Mouse (Mus musculus): ENCODE measurements around the gene Scgb3a1. TPM values are rescaled to one million over a fixed set of nuclear protein-coding genes. Genes with fewer than 3 reads are reported as not detected.

Scgb3a1 gene
- polyA plus RNA-seq, 1 experiment = not detected

GRCm38 (mm10) chr11:49684237-49684973, 21.0 kb downstream of the Scgb3a1 start:
- H3K79me2 ChIP-seq (ENCODE audit: control insufficient read depth, insufficient read depth) = peaks cover 29% of the 10 kb centered on the region
- no peak overlapping the region for H3ac ChIP-seq (ENCODE audit: control insufficient read depth, insufficient read length)
- H3K4me2 ChIP-seq (ENCODE audit: low read depth) = no peak overlapping the region
- H3K4me3 ChIP-seq = no peak overlapping the region
- TF ChIP-seq TCF12 (IDR thresholded peaks at IDR 0.05; ENCODE audit: insufficient read depth, poor library complexity, severe bottlenecking) (no peak), CEBPB (IDR thresholded peaks at IDR 0.05; ENCODE audit: insufficient read depth, poor library complexity, severe bottlenecking) (no peak), SRF (IDR thresholded peaks at IDR 0.05; ENCODE audit: control insufficient read depth, insufficient read length, low read depth) (no peak)
- peaks cover 59% of the 10 kb centered on the region for H3K36me3 ChIP-seq (ENCODE audit: control insufficient read depth, insufficient read depth)
- H3K27me3 ChIP-seq (ENCODE audit: control insufficient read depth, insufficient read depth, insufficient read length) = no peaks in the 10 kb centered on the region

DNA sequence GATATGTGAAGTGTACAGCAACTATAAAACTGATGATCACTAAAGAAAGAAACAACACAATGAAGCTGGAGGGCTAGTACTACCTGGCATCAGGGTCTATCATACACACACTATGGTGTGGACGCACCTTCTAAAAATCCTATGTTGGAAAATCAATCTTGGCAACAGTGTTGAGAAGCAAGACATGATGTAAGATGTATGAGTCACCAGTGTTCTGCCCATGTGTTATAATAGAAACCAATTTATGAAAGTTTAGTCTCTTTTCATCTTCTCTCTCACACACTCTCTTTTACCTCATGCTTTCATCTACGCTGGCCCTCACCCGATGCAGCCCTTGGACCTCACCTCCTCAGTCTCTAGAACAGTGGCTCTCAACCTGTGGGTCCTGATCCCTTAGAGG, 31.6 kb downstream of the Scgb3a1 start:
- H3ac ChIP-seq (ENCODE audit: control insufficient read depth, insufficient read length) = no peak overlapping the region
- H3K27me3 ChIP-seq (ENCODE audit: control insufficient read depth, insufficient read depth, insufficient read length) = no peaks in the 10 kb centered on the region
- peaks cover 20% of the 10 kb centered on the region for H3K36me3 ChIP-seq (ENCODE audit: control insufficient read depth, insufficient read depth)
- H3K79me2 ChIP-seq (ENCODE audit: control insufficient read depth, insufficient read depth) = peaks cover 100% of the 10 kb centered on the region
- TF ChIP-seq TCF12 (IDR thresholded peaks at IDR 0.05; ENCODE audit: insufficient read depth, poor library complexity, severe bottlenecking) (no peak), MYOG (IDR thresholded peaks at IDR 0.05; ENCODE audit: control insufficient read depth in 1 of 3, insufficient read depth in 1 of 3, insufficient read length in 2 of 3, low read depth in 2 of 3) (no peak), POLR2AphosphoS2 (IDR thresholded peaks at IDR 0.05; ENCODE audit: insufficient read length, low read depth) (no peak), CEBPB (IDR thresholded peaks at IDR 0.05; ENCODE audit: insufficient read depth, poor library complexity, severe bottlenecking) (no peak), MAX (IDR thresholded peaks at IDR 0.05; ENCODE audit: low read depth) (no peak), SRF (IDR thresholded peaks at IDR 0.05; ENCODE audit: control insufficient read depth, insufficient read length, low read depth) (no peak), POLR2A (IDR thresholded peaks at IDR 0.05; ENCODE audit: insufficient read length, low read depth) (no peak), E2F4 (IDR thresholded peaks at IDR 0.05; ENCODE audit: insufficient read depth) (no peak), TCF3 (IDR thresholded peaks at IDR 0.05; ENCODE audit: insufficient read length, low read depth) (no peak), USF1 (IDR thresholded peaks at IDR 0.05; ENCODE audit: low read depth) (no peak), REST (IDR thresholded peaks at IDR 0.05; ENCODE audit: insufficient read depth, insufficient read length) (no peak), MYOD1 (IDR thresholded peaks at IDR 0.05; ENCODE audit: control insufficient read depth in 1 of 3, insufficient read length in 2 of 3, low read depth in 2 of 3) (no peak)
- no peak overlapping the region for H3K4me3 ChIP-seq
- no peak overlapping the region for H3K4me2 ChIP-seq (ENCODE audit: low read depth)

DNA sequence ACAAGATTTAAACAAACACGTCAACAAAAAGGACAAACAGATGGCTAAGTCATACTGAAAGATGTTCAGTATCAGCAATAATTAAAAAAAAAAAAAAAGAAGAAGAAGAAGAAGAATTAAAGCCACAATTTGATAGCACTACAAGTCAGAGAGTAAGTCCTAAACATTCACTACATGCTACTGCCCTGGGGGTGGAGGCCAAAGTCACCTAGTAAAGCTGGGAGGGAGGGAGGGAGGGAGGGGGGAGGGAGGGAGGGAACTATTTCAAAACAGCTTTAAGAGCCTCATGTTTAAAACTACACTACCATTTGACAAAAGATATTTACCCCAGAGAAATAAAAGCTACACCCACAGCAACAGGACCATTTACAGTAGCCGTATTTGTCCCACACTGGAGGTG, 32.3 kb downstream of the Scgb3a1 start:
- peaks cover 100% of the 10 kb centered on the region for H3K79me2 ChIP-seq (ENCODE audit: control insufficient read depth, insufficient read depth)
- peaks cover 19% of the 10 kb centered on the region for H3K36me3 ChIP-seq (ENCODE audit: control insufficient read depth, insufficient read depth)
- H3K4me3 ChIP-seq = no peak overlapping the region

GRCm38 (mm10) chr11:49696472-49696871, 33.1 kb downstream of the Scgb3a1 start:
- H3ac ChIP-seq (ENCODE audit: control insufficient read depth, insufficient read length) = no peak overlapping the region
- no peak overlapping the region for H3K4me2 ChIP-seq (ENCODE audit: low read depth)
- no peak overlapping the region for H3K4me3 ChIP-seq
- no peaks in the 10 kb centered on the region for H3K27me3 ChIP-seq (ENCODE audit: control insufficient read depth, insufficient read depth, insufficient read length)
- H3K36me3 ChIP-seq (ENCODE audit: control insufficient read depth, insufficient read depth) = peaks cover 25% of the 10 kb centered on the region
- TF ChIP-seq CEBPB (IDR thresholded peaks at IDR 0.05; ENCODE audit: insufficient read depth, poor library complexity, severe bottlenecking) (no peak), POLR2AphosphoS2 (IDR thresholded peaks at IDR 0.05; ENCODE audit: insufficient read length, low read depth) (no peak), MYOD1 (IDR thresholded peaks at IDR 0.05; ENCODE audit: control insufficient read depth in 1 of 3, insufficient read length in 2 of 3, low read depth in 2 of 3) (no peak), SRF (IDR thresholded peaks at IDR 0.05; ENCODE audit: control insufficient read depth, insufficient read length, low read depth) (no peak), E2F4 (IDR thresholded peaks at IDR 0.05; ENCODE audit: insufficient read depth) (no peak), POLR2A (IDR thresholded peaks at IDR 0.05; ENCODE audit: insufficient read length, low read depth) (no peak), MYOG (IDR thresholded peaks at IDR 0.05; ENCODE audit: control insufficient read depth in 1 of 3, insufficient read depth in 1 of 3, insufficient read length in 2 of 3, low read depth in 2 of 3) (no peak), MAX (IDR thresholded peaks at IDR 0.05; ENCODE audit: low read depth) (no peak), TCF12 (IDR thresholded peaks at IDR 0.05; ENCODE audit: insufficient read depth, poor library complexity, severe bottlenecking) (no peak), USF1 (IDR thresholded peaks at IDR 0.05; ENCODE audit: low read depth) (no peak), REST (IDR thresholded peaks at IDR 0.05; ENCODE audit: insufficient read depth, insufficient read length) (no peak), TCF3 (IDR thresholded peaks at IDR 0.05; ENCODE audit: insufficient read length, low read depth) (no peak)
- H3K79me2 ChIP-seq (ENCODE audit: control insufficient read depth, insufficient read depth) = peaks cover 99% of the 10 kb centered on the region

More for the DNA sequence above, 32.3 kb downstream of the Scgb3a1 start:
- no peak overlapping the region for H3ac ChIP-seq (ENCODE audit: control insufficient read depth, insufficient read length)
- H3K27me3 ChIP-seq (ENCODE audit: control insufficient read depth, insufficient read depth, insufficient read length) = no peaks in the 10 kb centered on the region
- TF ChIP-seq MAX (IDR thresholded peaks at IDR 0.05; ENCODE audit: low read depth) = no peak
- TF ChIP-seq POLR2A (IDR thresholded peaks at IDR 0.05; ENCODE audit: insufficient read length, low read depth) = no peak
- TF ChIP-seq SRF (IDR thresholded peaks at IDR 0.05; ENCODE audit: control insufficient read depth, insufficient read length, low read depth) = no peak
- TF ChIP-seq POLR2AphosphoS2 (IDR thresholded peaks at IDR 0.05; ENCODE audit: insufficient read length, low read depth) = no peak
- no peak for TF ChIP-seq MYOG (IDR thresholded peaks at IDR 0.05; ENCODE audit: control insufficient read depth in 1 of 3, insufficient read depth in 1 of 3, insufficient read length in 2 of 3, low read depth in 2 of 3)
- no peak for TF ChIP-seq TCF12 (IDR thresholded peaks at IDR 0.05; ENCODE audit: insufficient read depth, poor library complexity, severe bottlenecking)
- TF ChIP-seq MYOD1 (IDR thresholded peaks at IDR 0.05; ENCODE audit: control insufficient read depth in 1 of 3, insufficient read length in 2 of 3, low read depth in 2 of 3) = no peak
- TF ChIP-seq CEBPB (IDR thresholded peaks at IDR 0.05; ENCODE audit: insufficient read depth, poor library complexity, severe bottlenecking) = no peak
- TF ChIP-seq TCF3 (IDR thresholded peaks at IDR 0.05; ENCODE audit: insufficient read length, low read depth) = no peak
- TF ChIP-seq REST (IDR thresholded peaks at IDR 0.05; ENCODE audit: insufficient read depth, insufficient read length) = no peak
- no peak for TF ChIP-seq E2F4 (IDR thresholded peaks at IDR 0.05; ENCODE audit: insufficient read depth)
- TF ChIP-seq USF1 (IDR thresholded peaks at IDR 0.05; ENCODE audit: low read depth) = no peak
- H3K4me2 ChIP-seq (ENCODE audit: low read depth) = no peak overlapping the region
